Mouse (Mus musculus) adrenal gland, postnatal 0 days (tissue): ENCODE measurements around the gene Pdlim3. TPM values are rescaled to one million over a fixed set of nuclear protein-coding genes. Genes with fewer than 3 reads are reported as not detected.

ENCODE experiments used
- polyA plus RNA-seq: library from polyadenylated mRNA; unstranded; fragments of >200 nt; fragmentation: Nextera tagmentation; extraction: Ambion mirVana; gene quantifications from 2 replicates; pipeline ENCODE4 v1.2.1, GENCODE M21; 2015

Pdlim3 gene
- polyA plus RNA-seq = 10.2 and 11.1 TPM in 2 replicates

DNA sequence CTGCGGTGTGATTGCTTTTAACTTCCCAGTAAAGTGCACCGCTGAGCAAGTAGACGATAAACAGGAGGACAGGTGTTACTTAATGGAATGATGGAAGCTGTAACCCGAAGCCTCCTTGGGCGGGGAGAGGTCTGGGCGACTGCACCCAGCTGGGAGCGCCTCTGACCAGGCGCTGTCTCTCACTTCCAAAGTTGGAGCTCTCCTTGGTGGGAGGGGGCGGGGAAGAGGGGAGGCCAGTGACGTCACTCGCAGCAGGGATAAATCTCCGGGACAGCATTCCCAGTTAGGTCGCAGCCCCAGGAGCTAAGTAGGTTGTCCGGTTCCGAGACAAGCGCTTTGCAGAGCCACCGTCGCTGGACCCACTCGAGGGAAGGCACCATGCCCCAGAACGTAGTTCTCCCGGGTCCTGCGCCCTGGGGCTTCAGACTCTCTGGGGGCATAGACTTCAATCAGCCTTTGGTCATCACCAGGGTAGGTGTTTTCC, at the start of gene Pdlim3:
Gene Pdlim3, plus strand, starts transcription at position 260 of the 484 bp plus-strand sequence.

GRCm38 (mm10) chr8:45934582-45935014, 49.3 kb downstream of the Pdlim3 start, which contains the start of gene Ccdc110:
Gene Ccdc110 (plus strand): TSS chr8:45934619.

Other genes starting within 250 kb of the Pdlim3 start
- 0.07 TPM in 1 of 2 replicates, not detected in the other for gene Ccdc110, start 49.2 kb downstream of the Pdlim3 start, polyA plus RNA-seq
- gene 1700029J07Rik, start 89.8 kb downstream of the Pdlim3 start, polyA plus RNA-seq = 2.7 and 3.9 TPM in 2 replicates
- 76.0 and 106 TPM in 2 replicates for gene Ufsp2, start 90.1 kb downstream of the Pdlim3 start, polyA plus RNA-seq
- gene Lrp2bp, start 113.8 kb downstream of the Pdlim3 start, polyA plus RNA-seq = 0.30 and 0.51 TPM in 2 replicates
- gene Ankrd37, start 120.2 kb downstream of the Pdlim3 start, polyA plus RNA-seq = 4.5 and 4.9 TPM in 2 replicates